Mouse (Mus musculus) mature B cell (primary cell): ENCODE data around the gene Creg1.

Experiments
- in situ Hi-C: fragments of 300-500 bp; cut with MboI; formaldehyde crosslinking; loops from 2 replicates; pipeline ENCODE4 v1.14.3; 2019

Creg1 gene

GRCm38 (mm10) chr1:165763635-165764372, at the start of gene Creg1:
Gene Creg1, plus strand, starts transcription at chr1:165763746.
- in situ Hi-C loops: no loop called here

- in situ Hi-C loops: no loop called here
Measured at GRCm38 (mm10) chr1:165713798-165714197, 49.7 kb upstream of the Creg1 start.

- in situ Hi-C loops: no loop called here
Measured at GRCm38 (mm10) chr1:165716426-165716825, 47.1 kb upstream of the Creg1 start.

GRCm38 (mm10) chr1:165717711-165718542, 45.6 kb upstream of the Creg1 start:
- in situ Hi-C loops: no loop called here

GRCm38 (mm10) chr1:165718543-165719105, 44.9 kb upstream of the Creg1 start:
- in situ Hi-C loops: no loop called here

GRCm38 (mm10) chr1:165722531-165723123, 40.9 kb upstream of the Creg1 start:
- in situ Hi-C loops: no loop called here

GRCm38 (mm10) chr1:165724219-165725033, 39.1 kb upstream of the Creg1 start:
- in situ Hi-C loops: no loop called here

- in situ Hi-C loops: no loop called here
Measured at GRCm38 (mm10) chr1:165725039-165725644, 38.4 kb upstream of the Creg1 start.

- in situ Hi-C loops: no loop called here
Measured at GRCm38 (mm10) chr1:165726986-165727385, 36.6 kb upstream of the Creg1 start.

GRCm38 (mm10) chr1:165728057-165728639, 35.4 kb upstream of the Creg1 start:
- in situ Hi-C loops: no loop called here

GRCm38 (mm10) chr1:165730129-165730528, 33.4 kb upstream of the Creg1 start:
- in situ Hi-C loops: no loop called here

GRCm38 (mm10) chr1:165731553-165731952, 32.0 kb upstream of the Creg1 start:
- in situ Hi-C loops: no loop called here

GRCm38 (mm10) chr1:165734840-165735239, 28.7 kb upstream of the Creg1 start:
- in situ Hi-C loops: loop anchor here (5.0 kb wide), 1 partner anchor 68 kb away; no protein-coding TSS in a partner anchor

GRCm38 (mm10) chr1:165735826-165736818, 27.4 kb upstream of the Creg1 start:
- in situ Hi-C loops: loop anchor here (5.0 kb wide), 1 partner anchor 69 kb away; no protein-coding TSS in a partner anchor

GRCm38 (mm10) chr1:165737451-165737850, 26.1 kb upstream of the Creg1 start:
- in situ Hi-C loops: loop anchor here (5.0 kb wide), 1 partner anchor 70 kb away; no protein-coding TSS in a partner anchor

- in situ Hi-C loops: loop anchor here (5.0 kb wide), 1 partner anchor 71 kb away; no protein-coding TSS in a partner anchor
Measured at GRCm38 (mm10) chr1:165737867-165738266, 25.7 kb upstream of the Creg1 start.

- in situ Hi-C loops: loop anchor here (5.0 kb wide), 1 partner anchor 72 kb away; no protein-coding TSS in a partner anchor
Measured at GRCm38 (mm10) chr1:165738985-165739384, 24.6 kb upstream of the Creg1 start.

GRCm38 (mm10) chr1:165741989-165742388, 21.6 kb upstream of the Creg1 start:
- in situ Hi-C loops: no loop called here

GRCm38 (mm10) chr1:165748053-165748452, 15.5 kb upstream of the Creg1 start:
- in situ Hi-C loops: no loop called here
